Mouse (Mus musculus): ENCODE measurements around the gene Ppfibp2. TPM values are rescaled to one million over a fixed set of nuclear protein-coding genes. Genes with fewer than 3 reads are reported as not detected.

Ppfibp2 gene
- polyA plus RNA-seq (2015; fragmentation: Nextera tagmentation; extraction: Ambion mirVana): 4.2 and 4.6 TPM in 2 replicates

DNA sequence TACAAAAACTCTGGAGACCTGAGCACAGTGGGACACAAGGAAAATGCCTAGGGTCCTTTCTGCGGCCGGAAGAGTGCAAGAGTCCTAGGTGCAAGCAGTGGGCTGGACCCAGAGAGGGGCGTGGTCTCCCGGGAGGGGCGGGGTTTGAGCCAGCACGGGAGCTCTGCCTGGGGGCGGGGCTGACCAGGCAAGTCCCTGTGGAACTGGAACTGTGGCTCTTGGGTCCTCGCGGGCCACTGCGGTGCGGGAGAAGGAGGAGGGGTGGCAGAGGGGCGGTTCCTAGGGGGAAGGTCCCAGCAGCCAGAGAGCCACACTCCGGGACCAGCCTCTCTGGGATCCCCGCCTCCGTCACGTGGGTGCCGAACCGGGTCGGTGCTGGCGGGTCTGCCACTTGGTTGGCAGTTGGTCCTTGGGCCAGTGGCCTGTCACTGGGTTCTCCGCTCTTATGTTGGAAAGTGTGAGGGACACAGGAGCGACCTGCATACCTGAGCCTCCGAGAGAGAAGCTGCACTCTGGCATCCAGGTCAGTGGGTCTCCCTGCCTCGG lies at the start of gene Ppfibp2:
TSS of gene Ppfibp2 (plus strand) at position 351 of the 546 bp plus-strand sequence.
- Histone ChIP-seq H3K27ac (ENCODE audit: low read length) (peak within 1 kb of the TSS; percentile 79), H3K27me3 (ENCODE audit: control insufficient read depth, insufficient read depth, low read depth, low read length) (no peaks in the 10 kb centered on the region), H3K4me3 (ENCODE audit: low read depth, low read length) (peak within 1 kb of the TSS; percentile 62), H3K4me2 (ENCODE audit: low read depth, low read length) (peak within 1 kb of the TSS; percentile 70), H3K9ac (ENCODE audit: low read depth, low read length) (peak within 1 kb of the TSS; percentile 43), H3K36me3 (ENCODE audit: control insufficient read depth, insufficient read depth) (no peaks in the 10 kb centered on the region), H3K4me1 (ENCODE audit: control insufficient read depth, low read depth, low read length) (no peaks in the 10 kb centered on the region; the same call in 1 of the 2 replicates), H3K9me3 (replicated peaks; ENCODE audit: control insufficient read depth, low read length) (no peaks in the 10 kb centered on the region)
- peak; percentile 92 for ATAC-seq (ENCODE audit: low read depth)
- WGBS (ENCODE audit: insufficient replicate concordance): under 1% methylated on average over 24 of the region's 24 CpGs

DNA sequence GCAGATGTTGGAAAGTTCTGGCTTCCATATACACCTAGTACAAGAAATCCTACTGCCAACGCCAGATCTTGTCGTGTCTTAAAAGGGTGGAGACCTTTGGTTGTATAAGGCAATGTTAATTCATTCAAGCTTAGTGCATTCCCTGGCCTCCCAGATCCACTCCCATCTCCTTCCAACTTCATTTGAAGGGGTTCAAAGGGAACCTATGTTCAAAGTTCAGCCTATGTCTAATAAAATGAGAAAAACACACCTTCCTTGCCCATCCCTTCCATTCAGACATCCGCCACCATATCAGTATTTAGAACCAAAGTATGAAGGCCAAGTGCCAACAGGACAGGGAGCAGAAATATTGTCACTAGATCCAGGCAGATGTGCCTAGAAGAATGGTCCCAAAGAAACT lies 47.1 kb upstream of the Ppfibp2 start:
- H3K27me3 ChIP-seq (ENCODE audit: control insufficient read depth, insufficient read depth, low read depth, low read length): no peaks in the 10 kb centered on the region
- no peaks in the 10 kb centered on the region for H3K4me1 ChIP-seq (ENCODE audit: control insufficient read depth, low read depth, low read length)
- no peak for ATAC-seq (ENCODE audit: low read depth)
- H3K4me2 ChIP-seq (ENCODE audit: low read depth, low read length): no peak overlapping the region
- WGBS (ENCODE audit: insufficient replicate concordance): 54% methylated on average over 3 of the region's 3 CpGs
- no peak overlapping the region for H3K27ac ChIP-seq (ENCODE audit: low read length)
- no peaks in the 10 kb centered on the region for H3K36me3 ChIP-seq (ENCODE audit: control insufficient read depth, insufficient read depth)
- H3K9ac ChIP-seq (ENCODE audit: low read depth, low read length): no peak overlapping the region
- no peaks in the 10 kb centered on the region for H3K9me3 ChIP-seq (replicated peaks; ENCODE audit: control insufficient read depth, low read length)
- no peak overlapping the region for H3K4me3 ChIP-seq (ENCODE audit: low read depth, low read length)

GRCm38 (mm10) chr7:107553461-107553860 lies 41.5 kb upstream of the Ppfibp2 start:
- H3K9me3 ChIP-seq (replicated peaks; ENCODE audit: control insufficient read depth, low read length): no peaks in the 10 kb centered on the region
- H3K4me1 ChIP-seq (ENCODE audit: control insufficient read depth, low read depth, low read length): no peaks in the 10 kb centered on the region
- H3K9ac ChIP-seq (ENCODE audit: low read depth, low read length): no peak overlapping the region
- no peak overlapping the region for H3K4me2 ChIP-seq (ENCODE audit: low read depth, low read length)
- no peaks in the 10 kb centered on the region for H3K36me3 ChIP-seq (ENCODE audit: control insufficient read depth, insufficient read depth)
- ATAC-seq (ENCODE audit: low read depth): no peak
- H3K4me3 ChIP-seq (ENCODE audit: low read depth, low read length): no peak overlapping the region
- no peak overlapping the region for H3K27ac ChIP-seq (ENCODE audit: low read length)
- 33% methylated on average over 1 of the region's 1 CpGs for WGBS (ENCODE audit: insufficient replicate concordance)
- no peaks in the 10 kb centered on the region for H3K27me3 ChIP-seq (ENCODE audit: control insufficient read depth, insufficient read depth, low read depth, low read length)

- H3K27me3 ChIP-seq (ENCODE audit: control insufficient read depth, insufficient read depth, low read depth, low read length): no peaks in the 10 kb centered on the region
- H3K4me1 ChIP-seq (ENCODE audit: control insufficient read depth, low read depth, low read length): no peaks in the 10 kb centered on the region
- H3K4me2 ChIP-seq (ENCODE audit: low read depth, low read length): no peak overlapping the region
- no peak overlapping the region for H3K9ac ChIP-seq (ENCODE audit: low read depth, low read length)
- no peak overlapping the region for H3K27ac ChIP-seq (ENCODE audit: low read length)
- no peaks in the 10 kb centered on the region for H3K36me3 ChIP-seq (ENCODE audit: control insufficient read depth, insufficient read depth)
- H3K4me3 ChIP-seq (ENCODE audit: low read depth, low read length): no peak overlapping the region
- no peak for ATAC-seq (ENCODE audit: low read depth)
- 69% methylated on average over 3 of the region's 3 CpGs for WGBS (ENCODE audit: insufficient replicate concordance)
- no peaks in the 10 kb centered on the region for H3K9me3 ChIP-seq (replicated peaks; ENCODE audit: control insufficient read depth, low read length)
Measured at GRCm38 (mm10) chr7:107555906-107556305, 39.1 kb upstream of the Ppfibp2 start.

GRCm38 (mm10) chr7:107560675-107561074 lies 34.3 kb upstream of the Ppfibp2 start:
- Histone ChIP-seq H3K4me1 (ENCODE audit: control insufficient read depth, low read depth, low read length) (no peaks in the 10 kb centered on the region), H3K9me3 (replicated peaks; ENCODE audit: control insufficient read depth, low read length) (no peaks in the 10 kb centered on the region), H3K9ac (ENCODE audit: low read depth, low read length) (no peak overlapping the region), H3K4me2 (ENCODE audit: low read depth, low read length) (no peak overlapping the region), H3K27me3 (ENCODE audit: control insufficient read depth, insufficient read depth, low read depth, low read length) (no peaks in the 10 kb centered on the region), H3K36me3 (ENCODE audit: control insufficient read depth, insufficient read depth) (no peaks in the 10 kb centered on the region), H3K27ac (ENCODE audit: low read length) (no peak overlapping the region), H3K4me3 (ENCODE audit: low read depth, low read length) (no peak overlapping the region)
- whole genome bisulfite sequencing (ENCODE audit: insufficient replicate concordance): 52% methylated on average over 2 of the region's 2 CpGs
- no peak for ATAC-seq (ENCODE audit: low read depth)

GRCm38 (mm10) chr7:107561584-107561983 lies 33.4 kb upstream of the Ppfibp2 start:
- no peaks in the 10 kb centered on the region for H3K9me3 ChIP-seq (replicated peaks; ENCODE audit: control insufficient read depth, low read length)
- H3K27me3 ChIP-seq (ENCODE audit: control insufficient read depth, insufficient read depth, low read depth, low read length): no peaks in the 10 kb centered on the region
- H3K9ac ChIP-seq (ENCODE audit: low read depth, low read length): no peak overlapping the region
- no peaks in the 10 kb centered on the region for H3K36me3 ChIP-seq (ENCODE audit: control insufficient read depth, insufficient read depth)
- no peak overlapping the region for H3K4me3 ChIP-seq (ENCODE audit: low read depth, low read length)
- H3K4me1 ChIP-seq (ENCODE audit: control insufficient read depth, low read depth, low read length): no peaks in the 10 kb centered on the region
- no peak overlapping the region for H3K27ac ChIP-seq (ENCODE audit: low read length)
- no peak for ATAC-seq (ENCODE audit: low read depth)
- no peak overlapping the region for H3K4me2 ChIP-seq (ENCODE audit: low read depth, low read length)
- WGBS (ENCODE audit: insufficient replicate concordance): 20% methylated on average over 3 of the region's 3 CpGs

DNA sequence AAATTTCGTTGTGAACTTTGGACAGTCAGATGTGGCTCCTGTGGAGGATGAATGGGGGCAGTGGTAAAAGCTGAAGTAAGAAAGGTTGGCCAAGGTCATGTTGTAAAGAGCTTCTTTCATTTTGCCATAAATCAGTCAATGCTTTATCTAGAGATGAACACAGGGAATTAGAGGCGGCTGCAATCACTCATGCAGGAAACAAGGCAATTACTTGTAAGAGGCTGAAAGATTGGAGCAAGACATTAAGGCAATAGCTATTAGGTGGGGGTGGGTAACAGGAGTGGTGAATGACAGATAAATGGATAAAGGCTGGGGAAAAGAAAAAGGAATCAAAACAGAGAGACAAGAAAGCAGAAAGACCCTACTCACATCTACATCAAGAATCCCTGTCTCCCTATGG lies 31.3 kb upstream of the Ppfibp2 start:
- H3K4me3 ChIP-seq (ENCODE audit: low read depth, low read length): no peak overlapping the region
- no peak overlapping the region for H3K9ac ChIP-seq (ENCODE audit: low read depth, low read length)
- no peaks in the 10 kb centered on the region for H3K27me3 ChIP-seq (ENCODE audit: control insufficient read depth, insufficient read depth, low read depth, low read length)
- H3K4me2 ChIP-seq (ENCODE audit: low read depth, low read length): no peak overlapping the region
- 44% methylated on average over 2 of the region's 2 CpGs for WGBS (ENCODE audit: insufficient replicate concordance)
- no peaks in the 10 kb centered on the region for H3K36me3 ChIP-seq (ENCODE audit: control insufficient read depth, insufficient read depth)
- no peaks in the 10 kb centered on the region for H3K4me1 ChIP-seq (ENCODE audit: control insufficient read depth, low read depth, low read length)
- no peak for ATAC-seq (ENCODE audit: low read depth)
- no peaks in the 10 kb centered on the region for H3K9me3 ChIP-seq (replicated peaks; ENCODE audit: control insufficient read depth, low read length)
- no peak overlapping the region for H3K27ac ChIP-seq (ENCODE audit: low read length)

GRCm38 (mm10) chr7:107567261-107567671 lies 27.7 kb upstream of the Ppfibp2 start, which contains the start of gene Olfml1:
Gene Olfml1, plus strand, starts transcription at chr7:107567446.
- no peaks in the 10 kb centered on the region for H3K4me1 ChIP-seq (ENCODE audit: control insufficient read depth, low read depth, low read length)
- H3K9ac ChIP-seq (ENCODE audit: low read depth, low read length): no peak within 1 kb of the TSS
- WGBS (ENCODE audit: insufficient replicate concordance): 58% methylated on average over 7 of the region's 7 CpGs
- H3K9me3 ChIP-seq (replicated peaks; ENCODE audit: control insufficient read depth, low read length): no peaks in the 10 kb centered on the region
- H3K27me3 ChIP-seq (ENCODE audit: control insufficient read depth, insufficient read depth, low read depth, low read length): no peaks in the 10 kb centered on the region
- no peaks in the 10 kb centered on the region for H3K36me3 ChIP-seq (ENCODE audit: control insufficient read depth, insufficient read depth)
- no peak within 1 kb of the TSS for H3K4me2 ChIP-seq (ENCODE audit: low read depth, low read length)
- H3K4me3 ChIP-seq (ENCODE audit: low read depth, low read length): peak within 1 kb of the TSS; percentile 15; the same call in 1 of the 2 replicates
- peak; percentile 13; the same call in 1 of the 2 replicates for ATAC-seq (ENCODE audit: low read depth)
- H3K27ac ChIP-seq (ENCODE audit: low read length): no peak within 1 kb of the TSS

GRCm38 (mm10) chr7:107567674-107568073 lies 27.3 kb upstream of the Ppfibp2 start:
- WGBS (ENCODE audit: insufficient replicate concordance): 68% methylated on average over 5 of the region's 5 CpGs
- Histone ChIP-seq H3K9ac (ENCODE audit: low read depth, low read length) (no peak overlapping the region), H3K27me3 (ENCODE audit: control insufficient read depth, insufficient read depth, low read depth, low read length) (no peaks in the 10 kb centered on the region)

More at GRCm38 (mm10) chr7:107567674-107568073, 27.3 kb upstream of the Ppfibp2 start:
- H3K4me3 ChIP-seq (ENCODE audit: low read depth, low read length): no peak overlapping the region; the same call in 1 of the 2 replicates
- no peak for ATAC-seq (ENCODE audit: low read depth)
- no peak overlapping the region for H3K4me2 ChIP-seq (ENCODE audit: low read depth, low read length)
- no peaks in the 10 kb centered on the region for H3K4me1 ChIP-seq (ENCODE audit: control insufficient read depth, low read depth, low read length)
- no peak overlapping the region for H3K27ac ChIP-seq (ENCODE audit: low read length)
- no peaks in the 10 kb centered on the region for H3K36me3 ChIP-seq (ENCODE audit: control insufficient read depth, insufficient read depth)
- H3K9me3 ChIP-seq (replicated peaks; ENCODE audit: control insufficient read depth, low read length): no peaks in the 10 kb centered on the region
